Mouse (Mus musculus) CD4-positive, CD25-positive, alpha-beta regulatory T cell, adult 2 months (primary cell): ENCODE measurements around the gene Gm10642.

ENCODE experiments used
- DNase-seq: peaks from one replicate; pipeline ENCODE4 v3.0.0-alpha.2; 2012; ENCODE audit warnings: low read depth, low spot score

Gene Gm10642

GRCm38 (mm10) chr9:70671772-70672579 is 15.9 kb downstream of the Gm10642 start:
- DNase-seq: peak; percentile 47

DNA sequence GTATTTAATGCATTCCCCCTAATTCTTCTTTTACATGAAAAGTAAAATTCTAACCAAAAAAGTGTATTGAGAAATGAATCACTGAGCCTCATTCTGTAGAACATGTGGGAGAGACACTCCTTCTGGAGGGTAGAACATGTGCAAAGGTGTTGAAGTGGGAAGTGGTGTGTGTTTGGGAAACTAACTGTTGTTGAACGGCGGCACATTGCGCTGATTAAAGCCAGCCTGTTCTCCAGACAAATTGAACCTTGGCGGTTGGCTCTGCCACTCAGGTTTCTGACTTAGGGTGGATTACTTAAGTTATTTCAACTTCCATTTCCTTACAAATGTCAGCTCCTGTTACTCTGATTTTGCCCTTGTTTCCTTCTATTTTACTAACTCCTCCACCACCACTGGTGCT is 17.6 kb downstream of the Gm10642 start:
- no peak for DNase-seq

DNA sequence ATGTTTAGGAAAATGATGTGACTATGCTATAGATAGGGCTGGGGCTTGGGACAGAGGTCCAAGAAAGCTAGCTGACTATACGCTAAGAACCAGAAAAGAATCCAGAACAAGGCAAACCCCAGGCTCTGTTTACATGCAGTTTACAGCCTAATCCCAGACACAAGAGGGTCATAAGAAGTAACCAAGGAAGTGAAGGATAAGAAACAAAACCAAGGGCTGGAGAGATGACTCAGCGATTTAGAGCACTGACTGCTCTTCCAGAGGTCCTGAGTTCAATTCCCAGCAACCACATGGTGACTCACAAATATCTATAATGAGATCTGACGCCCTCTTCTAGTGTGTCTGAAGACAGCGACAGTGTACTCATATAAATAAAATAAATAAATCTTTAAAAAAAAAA is 19.1 kb downstream of the Gm10642 start:
- no peak for DNase-seq

DNA sequence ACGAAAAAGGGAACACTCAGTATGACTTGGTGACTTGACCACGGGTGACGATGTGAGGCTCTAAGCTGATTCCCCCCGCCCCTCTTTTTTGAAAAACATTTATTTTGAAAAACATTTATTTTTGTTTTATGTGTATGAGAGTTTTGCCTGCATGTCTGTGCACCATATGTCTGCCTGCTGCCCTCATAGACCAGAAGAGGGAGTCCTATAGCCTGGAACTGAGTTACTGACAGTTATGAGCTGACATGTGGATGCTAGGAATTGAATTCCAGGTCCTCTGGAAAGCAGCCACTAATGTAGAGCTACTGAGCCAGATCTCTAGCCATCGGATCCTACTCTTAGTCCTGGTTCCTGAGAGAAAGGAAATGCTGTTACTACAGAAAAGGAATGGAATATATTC is 19.9 kb downstream of the Gm10642 start:
- DNase-seq: no peak

DNA sequence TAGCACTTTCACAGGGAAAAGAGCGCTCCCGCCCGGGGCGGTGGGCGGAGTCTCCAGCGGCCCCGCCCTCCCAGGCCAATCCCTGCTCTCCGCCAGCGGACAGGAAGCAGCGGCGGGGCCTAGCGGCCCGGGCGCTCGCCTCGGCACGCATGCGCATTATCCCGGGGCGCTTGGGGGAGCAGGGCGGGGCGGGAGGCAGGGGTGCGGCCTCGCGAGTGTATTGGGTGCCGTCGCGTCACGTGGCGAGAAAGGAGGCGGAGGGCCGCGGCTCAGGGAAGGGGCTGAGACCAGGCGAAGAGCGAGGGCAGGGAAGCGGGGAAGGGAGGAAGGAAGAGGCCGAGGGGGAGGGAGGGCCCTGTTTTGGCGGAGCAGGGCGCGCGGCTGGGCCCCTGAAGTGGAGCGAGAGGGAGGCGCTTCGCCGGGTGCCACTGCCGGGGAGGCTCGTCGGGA is 22.7 kb downstream of the Gm10642 start, which contains the start of gene Adam10:
Adam10 (plus strand) TSS at position 316 of the 450 bp plus-strand sequence.
- DNase-seq: peak; percentile 99

DNA sequence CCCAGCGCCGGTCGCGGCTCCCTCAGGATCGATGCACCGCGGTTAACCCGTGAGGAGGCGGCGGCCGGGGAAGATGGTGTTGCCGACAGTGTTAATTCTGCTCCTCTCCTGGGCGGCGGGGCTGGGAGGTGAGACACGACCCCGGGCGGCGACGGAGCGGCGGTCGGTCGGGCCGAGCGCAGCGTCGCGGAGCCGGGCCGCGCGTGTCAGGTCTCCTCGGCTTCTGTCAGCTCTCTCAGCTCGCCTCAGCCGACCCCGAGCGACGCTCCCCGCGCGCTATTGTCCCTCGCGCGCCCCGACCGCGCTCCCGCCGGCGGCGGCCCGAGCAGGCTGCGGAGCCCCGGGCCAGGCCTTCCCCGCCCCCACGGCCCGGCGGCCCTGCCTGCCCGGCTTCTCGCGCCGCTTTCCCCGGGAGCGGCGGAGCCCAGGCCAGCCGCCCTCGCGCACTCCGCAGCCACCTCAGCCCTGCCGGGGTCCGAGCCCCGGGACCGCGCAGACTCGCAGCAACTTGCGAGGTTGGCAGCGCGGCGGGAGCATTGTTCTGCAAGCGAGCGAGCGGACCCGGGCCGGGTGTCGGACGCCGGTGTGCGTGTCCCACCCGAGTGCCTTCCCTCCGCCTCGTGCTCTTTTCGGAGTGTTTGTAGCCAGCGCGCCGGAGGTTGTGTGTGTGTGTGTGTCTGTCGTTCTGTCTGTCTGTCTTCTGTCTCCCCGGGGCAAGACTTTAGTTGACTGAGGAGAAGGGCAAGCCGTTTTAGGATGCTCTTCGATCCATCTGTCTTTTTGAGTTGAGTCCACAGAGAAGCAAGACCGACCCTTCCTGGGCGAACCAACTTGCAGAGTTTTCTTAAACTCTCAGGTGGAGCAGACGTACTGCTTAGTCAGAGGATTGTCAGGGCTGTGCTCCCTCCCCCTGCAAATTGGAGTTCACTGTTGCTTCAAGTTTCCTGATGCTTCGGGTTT is 23.4 kb downstream of the Gm10642 start:
- DNase-seq: peak; percentile 58

DNA sequence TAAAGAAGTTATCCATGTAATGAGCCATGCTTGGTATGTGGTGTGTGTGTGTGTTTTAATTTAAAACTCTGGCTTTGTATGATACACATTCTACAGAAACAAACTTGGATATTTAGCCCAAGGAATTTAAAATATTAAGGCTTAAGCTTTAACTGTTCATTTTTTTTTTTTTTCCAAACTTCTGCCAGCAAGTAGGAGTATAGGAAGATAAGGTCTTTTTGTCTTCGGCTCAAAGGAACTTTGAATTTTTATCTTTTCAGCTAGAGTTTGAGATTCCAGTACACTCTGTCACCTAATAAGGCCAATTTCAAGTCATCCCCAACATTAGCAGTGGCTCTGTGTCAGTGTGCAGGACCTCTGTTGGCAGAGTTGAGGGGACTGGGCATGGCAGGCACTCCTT is 26.2 kb downstream of the Gm10642 start:
- no peak for DNase-seq

DNA sequence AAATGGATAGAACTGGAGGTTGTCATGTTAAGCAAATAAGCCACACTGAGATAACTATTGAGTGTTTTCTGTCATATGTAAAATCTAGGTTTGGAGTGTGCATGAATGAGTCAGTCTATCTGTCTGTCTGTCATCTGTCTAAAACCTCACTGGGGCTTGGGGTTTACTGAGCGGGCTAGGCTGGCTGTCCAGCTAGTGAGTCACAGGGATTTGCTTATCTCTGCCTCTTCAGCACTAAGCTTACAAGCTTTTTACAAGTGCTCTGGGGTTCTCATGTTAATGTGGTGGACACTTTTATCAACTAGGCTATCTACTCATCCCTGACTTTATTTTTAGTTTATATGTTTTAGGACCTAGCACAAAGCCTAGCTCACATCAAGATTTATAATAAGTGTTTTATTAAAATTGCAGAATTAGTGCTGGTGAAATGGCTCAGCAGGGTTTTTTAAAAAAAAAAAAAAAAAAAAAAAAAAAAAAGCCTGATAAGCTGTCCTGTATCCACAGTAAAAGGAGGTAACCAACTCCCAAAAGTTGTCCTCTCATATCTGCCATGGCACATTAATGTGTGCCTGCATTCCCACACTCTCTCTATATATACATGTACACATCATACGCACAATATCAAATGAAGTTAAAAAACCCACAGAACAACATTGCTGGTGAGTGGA is 32.4 kb downstream of the Gm10642 start:
- no peak for DNase-seq

DNA sequence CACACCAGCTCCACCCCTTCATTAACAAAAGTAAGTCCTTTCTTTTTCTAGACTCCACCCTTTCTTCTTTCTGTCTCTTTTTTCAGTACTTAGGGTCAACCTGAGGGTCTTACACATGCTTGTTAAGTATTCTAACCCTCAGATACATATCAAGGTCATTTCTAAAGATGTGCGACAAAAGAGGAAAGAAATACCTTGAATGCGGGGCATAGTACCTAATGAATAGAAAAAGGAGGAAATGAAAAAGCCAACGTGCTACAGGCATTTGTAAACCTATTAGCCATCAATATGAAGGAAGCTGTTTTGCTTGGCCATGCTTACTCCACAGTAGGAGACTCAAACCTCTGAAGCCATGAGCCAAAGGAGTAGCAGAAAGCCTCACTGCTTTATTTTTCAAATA is 33.9 kb downstream of the Gm10642 start:
- DNase-seq: no peak

- DNase-seq: no peak
These were observed 34.5 kb downstream of the Gm10642 start for GRCm38 (mm10) chr9:70690579-70690978.

DNA sequence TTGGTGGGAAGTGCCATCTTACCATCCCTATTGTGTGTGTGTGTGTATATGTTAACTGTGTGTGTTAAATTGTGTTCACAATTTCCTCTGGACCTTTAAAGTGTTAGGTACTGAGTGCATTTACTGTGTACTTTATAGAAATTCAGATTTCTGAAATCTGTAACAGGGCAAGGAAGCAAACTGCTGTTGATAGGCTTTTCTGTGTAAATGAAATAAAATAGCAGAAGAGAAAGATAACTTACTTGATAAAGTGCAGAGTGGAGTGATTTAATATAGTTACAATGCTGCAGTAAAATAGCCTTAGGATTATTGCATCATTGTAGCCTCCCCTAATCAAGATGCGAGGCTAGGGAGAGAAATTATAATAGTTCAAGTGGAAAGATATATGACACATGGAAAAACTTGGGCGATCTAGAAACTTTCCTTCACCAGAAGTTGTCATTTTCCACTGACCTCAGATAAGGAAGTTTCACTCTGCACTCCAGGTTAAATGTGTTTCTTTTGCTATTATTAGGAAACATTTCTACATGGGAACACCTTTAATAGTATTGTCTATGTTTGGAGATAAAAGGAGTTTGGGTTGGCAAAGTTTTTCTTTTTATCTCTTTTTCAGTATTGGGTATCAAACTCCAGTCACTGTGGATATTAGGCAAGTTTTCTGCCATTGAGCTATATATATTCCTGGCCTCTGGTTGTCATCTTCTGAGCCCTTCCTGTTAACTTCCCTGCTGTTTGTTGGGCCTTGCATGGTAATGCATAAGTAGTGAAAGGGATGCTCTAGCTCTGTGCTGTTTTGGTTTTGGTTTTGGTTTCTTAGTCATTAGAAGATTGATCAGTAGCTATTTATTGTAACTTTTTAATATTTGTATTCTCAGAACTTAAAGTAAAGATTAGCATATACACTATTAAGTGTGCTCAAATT is 36.0 kb downstream of the Gm10642 start:
- DNase-seq: peak; percentile 42

DNA sequence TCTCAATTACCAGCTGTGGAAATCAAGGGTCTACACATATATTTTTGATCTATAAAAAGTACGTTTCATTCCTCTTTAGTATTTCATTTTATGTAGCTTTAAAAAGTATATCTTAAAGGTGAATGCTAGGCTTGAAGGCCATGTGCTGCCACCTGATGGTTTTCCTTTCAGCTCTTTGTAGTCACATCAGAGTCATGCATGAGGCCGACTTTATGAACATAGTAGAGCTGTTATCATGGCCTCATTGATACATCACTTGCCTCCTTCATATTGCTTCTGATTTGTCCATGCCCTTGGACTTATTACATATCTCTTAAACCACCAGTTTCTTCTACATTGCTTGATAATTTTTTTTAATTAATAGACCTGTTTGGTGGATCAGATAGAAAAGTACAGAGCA is 39.7 kb downstream of the Gm10642 start:
- peak; percentile 54 for DNase-seq

DNA sequence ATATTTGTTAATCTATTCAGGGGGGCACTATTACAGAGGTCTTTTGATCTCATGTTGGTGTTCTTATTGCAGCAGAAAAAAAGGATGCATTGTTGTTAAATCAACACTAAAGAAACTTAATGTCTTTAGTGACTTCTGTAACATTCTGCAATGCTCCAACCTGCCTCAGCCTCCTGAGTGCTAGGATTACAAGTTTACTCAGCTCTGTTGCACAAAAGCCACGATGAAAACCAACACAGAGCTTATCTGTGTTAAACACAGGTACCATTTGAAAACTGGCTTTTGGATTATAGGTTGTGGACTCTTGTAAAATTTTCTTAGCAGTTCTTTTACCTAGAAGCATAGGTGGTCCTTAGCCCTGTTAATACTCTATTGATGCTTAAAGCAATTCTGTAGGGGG is 42.0 kb downstream of the Gm10642 start:
- DNase-seq: no peak

GRCm38 (mm10) chr9:70703597-70704203 is 47.6 kb downstream of the Gm10642 start:
- DNase-seq: no peak

DNA sequence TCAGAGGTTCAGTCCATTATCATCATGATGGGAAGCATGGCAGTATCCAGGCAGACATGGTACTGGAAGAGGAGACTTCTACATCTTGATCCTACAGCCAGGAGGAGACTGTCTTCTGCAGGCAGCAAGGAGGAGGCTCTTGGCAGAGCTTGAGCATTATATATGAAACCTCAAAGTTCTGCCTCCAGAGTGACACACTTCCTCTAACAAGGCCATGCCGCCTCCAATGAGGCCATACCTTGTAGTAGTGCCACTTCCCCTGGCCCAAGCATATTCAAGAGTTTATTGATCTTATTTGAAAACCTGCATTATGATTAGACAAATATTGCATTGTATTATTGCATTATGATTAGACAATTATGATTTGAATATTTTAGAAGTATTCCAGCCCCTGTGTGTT is 50.4 kb downstream of the Gm10642 start:
- no peak for DNase-seq
